Mouse (Mus musculus) Patski (cell line): ENCODE results near the gene Sorcs2. TPM values are rescaled to one million over a fixed set of nuclear protein-coding genes. Genes with fewer than 3 reads are reported as not detected.

Experiments
- ATAC-seq: fragments of 100-300 bp; one replicate; pipeline ENCODE4 v1.8.0; 2021
- CTCF ChIA-PET: fragments of 350-600 bp; sonication (Branson Sonifier 250); formaldehyde crosslinking; loops from one replicate; lab custom pipeline; 2022; ENCODE audit warnings: inconsistent platforms; lab: Charles Lee
- POLR2A ChIA-PET: fragments of 350-600 bp; sonication (Branson Sonifier 250); formaldehyde crosslinking; loops from one replicate; lab custom pipeline; 2022; ENCODE audit warnings: antibody characterized with exemption, inconsistent platforms; lab: Charles Lee
- DNase-seq: peaks from one replicate; pipeline ENCODE4 v3.0.0-alpha.2; 2011; ENCODE audit warnings: low read depth, low spot score
- H3K27me3 ChIP-seq: fragments of 371-371 bp; one replicate; pipeline ENCODE4 v1.5.1; 2021
- CTCF ChIP-seq: fragments of 100-300 bp; IDR thresholded peaks from one replicate; pipeline ENCODE4 v1.5.1; 2021
- in situ Hi-C: fragments of 300-500 bp; cut with MboI; formaldehyde crosslinking; loops from 3 replicates; pipeline ENCODE4 v1.11.1; 2018; ENCODE audit warnings: low pct_unique_long_range_greater_than_20kb, mixed read lengths
- polyA plus RNA-seq: library from polyadenylated mRNA; unstranded; gene quantifications from one replicate; pipeline ENCODE4 v1.2.3, GENCODE M21; 2021

The Sorcs2 gene
- polyA plus RNA-seq, 1 experiment from 2014 or later: 9.9 TPM

DNA sequence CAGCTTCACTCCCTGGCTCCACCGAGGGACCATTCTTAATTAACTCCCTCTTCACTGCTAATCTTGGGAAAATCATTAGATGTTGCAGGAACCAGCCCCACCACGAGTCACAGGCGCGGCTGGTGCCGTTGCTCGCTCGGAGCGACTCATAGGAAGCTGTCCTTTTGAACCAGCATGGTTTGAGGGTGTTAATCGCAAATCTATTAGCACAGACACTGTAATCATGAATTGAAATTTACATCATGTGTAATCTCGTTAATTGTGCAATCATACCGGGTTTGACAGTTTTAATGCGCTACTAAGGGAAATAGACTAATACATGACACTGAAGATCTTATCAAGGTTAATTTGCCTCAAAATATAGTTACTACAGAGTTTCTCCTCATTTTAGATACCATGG is 118.0 kb downstream of the Sorcs2 start:
- no peaks in the 10 kb centered on the region for H3K27me3 ChIP-seq
- ChIA-PET POLR2A (interaction anchor here (0.6 to 0.7 kb wide), 2 partner anchors 24 to 107 kb away, joined by 3 to 4 read pairs; no protein-coding TSS in a partner anchor), CTCF (no interaction called here)
- in situ Hi-C loops: no loop called here
- TF ChIP-seq CTCF: no peak
- ATAC-seq: no peak
- DNase-seq: no peak

DNA sequence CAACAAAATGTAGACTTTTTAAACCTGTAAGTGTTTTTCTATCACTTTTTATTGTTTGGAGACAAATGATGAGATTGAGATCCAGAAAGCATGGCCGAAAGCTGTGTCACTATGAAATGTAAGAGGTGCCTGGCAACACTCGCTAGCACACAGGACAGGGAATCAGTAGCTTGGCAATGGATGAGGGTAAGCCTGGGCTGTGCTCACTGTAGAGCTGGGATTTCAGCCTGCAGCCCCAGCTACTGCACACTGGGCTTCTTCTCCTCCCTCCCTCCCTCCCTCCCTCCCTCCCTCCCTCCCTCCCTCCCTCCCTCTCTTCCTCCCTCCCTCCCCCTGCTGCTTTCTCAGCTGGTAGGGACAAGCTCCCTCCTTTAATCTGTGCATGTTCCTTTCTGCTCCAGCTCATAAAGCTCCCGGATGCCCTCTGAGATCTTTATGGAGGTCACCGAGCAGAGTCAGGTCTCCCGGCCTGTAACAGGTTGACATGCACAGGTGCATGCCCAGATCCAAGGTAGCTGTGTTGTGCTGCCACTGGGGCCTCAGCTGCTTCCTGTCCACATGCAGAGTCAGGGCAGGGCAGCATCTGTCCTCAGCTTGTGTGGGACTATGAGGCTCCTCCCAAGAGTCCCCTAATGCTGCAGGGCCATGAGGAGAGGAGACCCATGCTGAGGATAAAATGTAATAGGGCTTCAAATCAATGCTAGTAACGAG is 123.1 kb downstream of the Sorcs2 start:
- no peak for TF ChIP-seq CTCF
- in situ Hi-C loops: no loop called here
- CTCF ChIA-PET: interaction anchor here (1.4 kb wide), 1 partner anchor 15 kb away, joined by 5 read pairs; no protein-coding TSS in a partner anchor
- ATAC-seq (no peak), DNase-seq (no peak)
- POLR2A ChIA-PET: no interaction called here
- H3K27me3 ChIP-seq: no peaks in the 10 kb centered on the region

DNA sequence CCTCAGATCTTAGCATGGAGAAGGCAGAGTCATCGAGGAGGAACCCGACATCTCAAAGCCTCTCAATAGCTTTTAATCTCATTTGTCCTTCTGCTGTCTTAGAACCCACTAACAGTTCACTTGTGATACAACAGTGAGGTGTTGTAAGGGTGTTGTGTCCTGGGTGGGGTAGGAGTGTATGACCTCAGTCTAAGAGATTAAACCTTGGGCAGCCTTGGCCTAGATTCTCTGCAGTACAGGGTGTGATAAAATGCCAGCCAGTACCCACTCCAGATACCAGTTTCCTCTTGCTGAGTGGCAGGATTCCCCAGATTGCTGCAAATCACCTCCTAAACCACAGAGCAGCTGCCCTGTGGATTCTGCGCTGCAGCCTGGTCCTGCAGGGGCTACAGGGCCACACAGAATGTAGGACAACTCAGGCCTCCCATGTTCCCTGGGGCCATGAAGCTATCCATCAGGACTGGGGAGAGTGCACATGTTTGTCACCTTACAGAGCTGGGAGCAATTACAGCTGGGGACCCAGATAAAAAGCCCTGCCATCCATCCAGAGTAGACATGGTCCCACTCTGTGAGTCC is 130.7 kb downstream of the Sorcs2 start:
- H3K27me3 ChIP-seq: no peaks in the 10 kb centered on the region
- ChIA-PET POLR2A (no interaction called here), CTCF (no interaction called here)
- ATAC-seq (no peak), DNase-seq (no peak)
- no peak for TF ChIP-seq CTCF
- in situ Hi-C loops: no loop called here

DNA sequence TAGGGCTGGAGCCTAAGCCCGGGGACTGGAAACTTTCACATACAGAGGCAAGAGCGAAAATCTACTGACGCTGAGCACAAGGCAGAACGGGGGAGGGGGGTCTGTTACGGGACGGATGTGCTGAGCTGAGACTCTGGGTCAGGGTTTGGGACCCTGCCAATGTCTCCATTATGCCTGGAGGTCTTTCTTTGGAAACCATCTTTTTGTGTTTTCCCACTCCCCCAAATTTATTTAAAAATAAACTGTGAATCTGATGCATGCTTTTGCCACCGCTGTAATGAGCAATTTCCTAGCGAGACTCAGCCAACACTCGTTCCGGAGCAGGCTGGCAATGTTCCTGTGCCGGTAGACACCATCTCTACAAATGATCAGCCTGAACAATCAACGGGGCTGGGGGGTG is 137.1 kb downstream of the Sorcs2 start:
- DNase-seq (no peak), ATAC-seq (no peak)
- CTCF ChIA-PET: interaction anchor here (1.7 kb wide), 1 partner anchor 13 kb away, joined by 3 read pairs; no protein-coding TSS in a partner anchor
- in situ Hi-C loops: no loop called here
- TF ChIP-seq CTCF: no peak
- POLR2A ChIA-PET: no interaction called here
- no peaks in the 10 kb centered on the region for H3K27me3 ChIP-seq

DNA sequence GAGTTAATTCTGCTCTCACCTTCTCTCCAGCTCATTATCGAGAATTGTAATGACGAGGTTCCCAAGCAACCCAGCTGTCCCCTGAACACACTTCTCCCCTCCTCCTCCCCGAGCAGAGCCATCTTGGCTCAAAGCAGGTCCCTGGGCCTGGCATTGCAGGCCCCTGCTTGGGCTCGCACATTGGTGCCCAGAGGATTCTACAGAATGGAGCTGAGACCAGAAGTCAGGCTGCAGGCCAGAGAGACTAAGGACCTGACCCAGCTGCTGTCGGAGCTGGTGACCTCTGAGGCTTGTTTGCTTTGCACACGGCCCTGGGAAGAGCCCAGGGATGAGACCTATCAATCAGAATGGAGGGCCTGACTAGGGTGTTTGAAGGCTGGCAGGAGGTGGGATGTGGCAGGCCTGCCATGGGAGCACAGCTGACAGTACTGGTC is 138.2 kb downstream of the Sorcs2 start:
- in situ Hi-C loops: no loop called here
- POLR2A ChIA-PET: no interaction called here
- ATAC-seq (no peak), DNase-seq (no peak)
- no peak for TF ChIP-seq CTCF
- no peaks in the 10 kb centered on the region for H3K27me3 ChIP-seq
- CTCF ChIA-PET: interaction anchor here (1.7 kb wide), 1 partner anchor 14 kb away, joined by 3 read pairs; no protein-coding TSS in a partner anchor

DNA sequence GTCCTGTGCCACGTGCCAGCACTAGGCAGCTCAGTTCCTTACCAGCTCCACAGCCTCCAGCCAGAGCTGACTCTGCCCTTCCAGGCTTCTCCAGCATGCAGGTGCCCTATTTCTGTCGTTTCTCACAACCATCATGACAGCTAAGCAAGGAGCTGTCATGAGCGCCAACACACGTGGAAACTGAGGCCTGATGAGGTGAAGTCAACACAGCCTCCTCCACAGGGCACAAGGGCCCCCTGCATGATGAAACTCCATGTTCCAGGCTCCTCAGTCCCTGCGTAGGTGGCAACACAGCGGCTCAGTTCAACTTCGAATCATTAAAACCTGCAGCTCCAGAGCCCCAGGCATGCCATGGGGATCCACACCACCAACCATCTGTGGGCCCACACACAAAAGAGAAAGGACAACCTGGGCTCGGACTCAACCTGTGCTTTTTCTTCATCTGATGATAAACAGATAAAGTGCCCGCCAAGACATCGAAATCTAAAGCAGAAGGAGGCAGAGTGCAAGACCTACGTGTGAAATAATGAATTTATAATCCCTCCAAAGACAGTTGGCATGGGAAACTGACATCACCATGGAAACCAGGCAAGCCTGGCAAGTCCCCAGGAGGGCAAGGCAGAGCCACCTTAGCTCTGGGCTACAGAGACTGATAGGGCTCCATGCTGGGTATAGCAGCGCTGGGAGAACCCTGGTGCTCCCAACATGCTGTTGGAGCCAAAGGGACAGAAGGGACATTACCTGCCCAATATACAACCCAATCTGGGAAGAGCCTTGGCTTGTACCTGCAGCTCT is 139.4 kb downstream of the Sorcs2 start:
- DNase-seq: no peak
- in situ Hi-C loops: no loop called here
- no peaks in the 10 kb centered on the region for H3K27me3 ChIP-seq
- ChIA-PET CTCF (no interaction called here), POLR2A (no interaction called here)
- TF ChIP-seq CTCF: no peak
- no peak for ATAC-seq

DNA sequence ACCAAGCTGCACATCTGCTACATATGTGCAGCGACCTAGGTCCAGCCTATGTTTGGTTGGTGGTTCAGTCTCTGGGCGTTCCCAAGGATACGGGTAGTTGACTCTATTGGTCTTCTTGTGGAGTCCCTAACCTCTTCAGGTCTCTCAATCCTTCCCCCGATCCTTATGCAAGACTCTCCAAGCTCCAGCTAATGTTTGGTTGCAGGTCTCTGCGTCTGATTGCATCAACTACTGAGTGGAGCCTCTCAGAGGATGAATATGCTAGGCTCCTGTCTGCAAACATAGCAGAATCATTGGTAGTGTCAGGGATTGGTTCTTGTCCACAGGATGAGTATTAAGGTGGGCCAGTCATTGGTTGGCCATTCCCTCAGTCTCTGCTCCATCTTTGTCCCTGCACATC is 140.9 kb downstream of the Sorcs2 start:
- in situ Hi-C loops: no loop called here
- no peak for TF ChIP-seq CTCF
- ATAC-seq (no peak), DNase-seq (no peak)
- POLR2A ChIA-PET: no interaction called here
- no peaks in the 10 kb centered on the region for H3K27me3 ChIP-seq
- CTCF ChIA-PET: no interaction called here

DNA sequence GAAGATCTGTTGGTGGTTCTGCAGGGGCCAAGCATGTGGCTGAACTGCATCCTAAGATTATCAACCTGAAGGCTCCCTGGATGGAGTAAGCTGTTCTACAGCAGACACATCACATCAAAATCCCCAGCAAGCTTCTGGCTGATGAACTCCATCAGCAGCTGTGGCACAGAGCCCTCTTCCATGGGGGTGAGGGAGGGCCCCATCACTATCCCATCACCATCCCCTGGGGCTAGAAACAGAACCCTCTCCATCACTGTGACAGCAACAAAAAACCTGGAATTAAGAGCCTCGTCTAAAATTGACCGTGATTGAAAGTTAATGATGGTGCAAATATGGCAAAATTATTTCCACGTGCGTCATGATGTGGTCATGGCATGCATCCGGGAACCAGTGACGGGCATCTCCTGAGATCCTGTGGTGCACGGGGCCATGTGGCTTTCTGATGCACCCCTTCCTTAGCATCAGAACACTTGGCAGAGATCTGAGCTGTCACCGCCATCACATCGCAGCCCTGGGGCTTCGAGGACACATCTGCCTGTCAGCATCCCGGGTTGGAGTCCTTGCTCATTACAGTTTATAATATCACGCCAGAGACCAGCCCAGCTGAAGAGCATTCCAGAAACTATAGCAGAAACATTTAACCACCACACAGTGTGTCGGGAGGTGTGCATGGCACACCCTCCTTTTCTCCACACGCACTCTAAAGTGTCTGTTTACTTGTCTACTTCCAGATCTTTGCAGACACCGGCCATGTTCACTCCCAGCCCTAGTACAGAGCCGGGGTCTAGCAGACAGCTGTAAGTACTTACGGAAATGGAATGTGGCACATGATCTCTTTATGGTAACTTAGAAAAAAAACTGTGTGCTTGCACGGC is 143.1 kb downstream of the Sorcs2 start:
- no peaks in the 10 kb centered on the region for H3K27me3 ChIP-seq
- DNase-seq (no peak), ATAC-seq (no peak)
- ChIA-PET POLR2A (interaction anchor here (0.6 to 0.8 kb wide), 2 partner anchors 25 to 99 kb away, joined by 3 read pairs; no protein-coding TSS in a partner anchor), CTCF (no interaction called here)
- in situ Hi-C loops: no loop called here
- no peak for TF ChIP-seq CTCF

DNA sequence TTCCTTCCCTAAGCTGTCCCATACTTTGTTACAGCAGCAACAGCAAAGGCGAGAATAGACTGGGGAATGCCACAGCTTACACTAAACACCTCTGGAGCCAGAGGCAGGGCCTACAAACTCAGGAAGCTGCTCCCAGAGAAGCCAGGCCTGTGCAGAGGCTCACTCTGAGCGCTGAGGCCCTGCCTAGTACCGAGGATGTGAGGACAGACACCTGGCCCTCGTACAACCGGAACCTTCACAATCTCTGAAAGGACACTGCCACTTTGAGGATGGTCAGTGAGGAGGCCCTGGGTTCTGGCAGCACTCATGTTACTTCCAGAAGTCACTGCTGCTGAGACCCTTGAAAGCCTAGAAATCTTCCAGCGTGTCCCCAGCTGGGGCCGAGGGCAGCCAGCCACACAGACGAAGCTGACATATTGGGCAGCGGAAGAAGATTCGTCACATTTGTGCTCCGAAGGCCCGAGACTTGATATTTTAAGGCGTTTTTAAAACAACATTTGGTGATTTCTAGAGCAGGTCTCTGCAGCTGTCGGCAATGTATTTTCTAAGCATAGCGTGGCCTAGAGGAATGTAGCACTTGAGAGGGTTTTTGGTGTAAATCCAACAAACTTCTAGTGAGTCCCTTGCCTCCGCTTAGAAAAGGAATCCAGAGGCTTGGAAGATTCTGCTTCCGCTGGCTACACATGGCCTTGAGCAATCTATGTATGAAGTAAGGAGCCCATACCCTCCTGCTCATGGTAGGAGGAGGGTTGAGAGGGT is 145.0 kb downstream of the Sorcs2 start:
- no peak for TF ChIP-seq CTCF
- CTCF ChIA-PET: interaction anchor here (1.6 kb wide), 1 partner anchor 25 kb away, joined by 4 read pairs; no protein-coding TSS in a partner anchor
- in situ Hi-C loops: no loop called here
- ATAC-seq (no peak), DNase-seq (no peak)
- POLR2A ChIA-PET: no interaction called here
- H3K27me3 ChIP-seq: no peaks in the 10 kb centered on the region
